Mouse (Mus musculus): Measurements from ENCODE around the gene Shld1. TPM values are rescaled to one million over a fixed set of nuclear protein-coding genes. Genes with fewer than 3 reads are reported as not detected.

Shld1 gene
- total RNA-seq, 2 experiments from 2014 or later, result 10.2 to 10.9 TPM

- intact Hi-C loops (cut with DNase I), result no loop called here
- peak; percentile 62 to 68 for DNase-seq (ENCODE audit: low spot score in 2 of 2)
Observed at GRCm38 (mm10) chr2:132689569-132690231, 3.0 kb downstream of the Shld1 start.

- intact Hi-C loops (cut with DNase I), result no loop called here
- DNase-seq (ENCODE audit: low spot score in 2 of 2), result no peak
Observed at GRCm38 (mm10) chr2:132691731-132692130, 5.0 kb downstream of the Shld1 start.

DNA sequence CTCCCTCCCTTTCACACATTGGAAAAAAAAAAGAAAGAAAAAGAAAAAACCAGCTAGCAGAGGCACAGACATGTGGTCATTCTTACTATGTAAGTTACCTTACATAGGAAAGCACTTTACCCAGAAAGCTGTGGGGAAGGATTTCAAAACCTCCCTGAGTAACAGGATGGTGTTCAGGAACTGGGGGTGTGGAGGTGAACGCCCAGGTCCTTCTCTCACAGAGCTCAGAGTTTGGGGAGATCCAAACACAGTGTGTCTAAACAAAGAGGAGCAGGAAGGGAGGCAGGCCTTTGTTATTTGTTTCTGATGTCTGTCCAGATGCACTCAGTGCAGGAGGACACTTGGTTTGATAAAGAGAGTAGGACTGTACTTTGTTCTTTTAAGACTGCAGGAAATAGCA, 5.6 kb downstream of the Shld1 start:
- no peak for DNase-seq (ENCODE audit: low spot score in 2 of 2)

DNA sequence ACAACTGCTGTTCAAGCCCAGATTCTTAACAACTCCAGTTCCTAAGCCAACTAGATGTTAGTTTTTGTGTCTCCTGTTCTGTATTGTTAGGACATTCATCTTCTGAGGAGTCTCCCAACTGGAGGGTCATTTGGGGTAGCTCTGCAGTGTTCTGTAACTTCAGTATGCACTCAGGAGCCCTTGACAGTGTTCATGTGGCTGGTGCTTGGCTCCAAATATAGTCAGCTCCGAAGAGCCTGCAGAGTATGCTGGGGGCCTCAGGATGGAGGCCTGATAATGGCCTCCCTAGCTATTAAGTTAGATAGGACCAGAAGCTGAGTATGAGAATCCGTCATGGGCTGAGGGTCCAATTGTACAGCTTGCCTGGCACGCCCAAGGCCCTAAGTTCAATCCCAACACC, 7.2 kb downstream of the Shld1 start:
- intact Hi-C loops (cut with DNase I), result no loop called here
- DNase-seq (ENCODE audit: low spot score in 2 of 2), result no peak

More for the DNA sequence above, 5.6 kb downstream of the Shld1 start:
- intact Hi-C loops (cut with DNase I), result no loop called here

GRCm38 (mm10) chr2:132695358-132696093, 8.8 kb downstream of the Shld1 start:
- intact Hi-C loops (cut with DNase I), result no loop called here
- DNase-seq (ENCODE audit: low spot score in 2 of 2), result no peak

DNA sequence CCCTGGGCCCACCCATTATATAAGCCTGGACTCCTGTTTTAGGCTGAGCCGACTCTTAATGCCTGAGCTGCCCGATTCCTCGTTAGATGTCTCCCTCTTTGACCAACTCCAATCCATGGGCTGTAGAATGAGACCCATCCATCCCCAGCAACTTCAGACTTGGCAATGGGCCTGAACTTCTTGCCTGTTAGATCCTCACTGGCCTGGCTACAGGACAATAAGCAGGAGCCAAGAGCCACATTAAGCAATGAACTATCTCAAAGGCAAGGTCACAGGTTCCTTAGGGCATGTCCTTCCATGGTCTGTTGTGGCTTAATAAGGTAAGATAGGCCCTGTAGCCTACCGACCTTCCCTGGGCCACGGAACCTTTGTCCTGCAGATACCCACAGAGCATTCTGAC, 9.8 kb downstream of the Shld1 start:
- DNase-seq (ENCODE audit: low spot score in 2 of 2), result no peak
- intact Hi-C loops (cut with DNase I), result no loop called here

DNA sequence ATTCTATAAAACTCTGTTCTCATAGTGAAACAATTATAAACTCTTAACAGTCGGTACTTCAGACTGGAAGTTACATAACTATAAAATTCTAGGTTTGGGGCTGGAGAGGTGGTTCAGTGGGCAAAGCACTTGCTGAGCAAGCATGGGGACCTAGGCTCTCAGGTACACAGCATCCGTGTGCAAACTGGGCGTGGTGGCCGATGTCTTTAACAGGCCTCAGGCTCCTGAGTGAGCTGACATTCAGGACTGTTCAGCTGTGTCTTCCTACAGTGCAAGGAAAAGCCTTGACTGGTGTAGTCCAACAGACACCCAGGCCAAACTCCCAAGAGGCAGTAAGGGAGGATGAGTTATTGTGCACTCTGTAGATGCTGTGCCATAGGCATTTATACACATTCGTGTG, 10.5 kb downstream of the Shld1 start:
- intact Hi-C loops (cut with DNase I), result no loop called here

DNA sequence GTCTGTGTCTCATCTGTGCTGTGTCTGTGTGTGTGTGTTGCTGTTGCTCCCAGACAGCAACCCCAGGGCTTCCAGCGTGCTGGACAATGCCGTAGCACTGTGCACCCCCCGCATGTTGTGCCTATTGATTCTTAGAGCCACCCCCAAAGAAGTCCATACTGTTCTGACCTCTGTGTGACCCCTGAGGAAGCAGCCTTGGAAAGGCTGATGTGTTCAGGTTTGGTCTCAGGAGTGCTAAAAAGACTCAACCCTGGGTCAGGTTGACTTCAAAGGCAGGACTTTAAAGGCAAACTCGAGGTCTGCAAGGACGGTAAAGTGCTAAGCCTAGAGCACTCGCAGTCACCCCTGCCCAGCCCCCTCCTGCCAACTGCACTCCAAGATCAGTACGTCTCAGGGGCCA, 11.0 kb downstream of the Shld1 start:
- DNase-seq (ENCODE audit: low spot score in 2 of 2), result no peak

More for the DNA sequence above, 10.5 kb downstream of the Shld1 start:
- no peak for DNase-seq (ENCODE audit: low spot score in 2 of 2)

GRCm38 (mm10) chr2:132698420-132698819, 11.7 kb downstream of the Shld1 start:
- intact Hi-C loops (cut with DNase I), result no loop called here
- no peak for DNase-seq (ENCODE audit: low spot score in 2 of 2)

More for the DNA sequence above, 11.0 kb downstream of the Shld1 start:
- intact Hi-C loops (cut with DNase I), result no loop called here

DNA sequence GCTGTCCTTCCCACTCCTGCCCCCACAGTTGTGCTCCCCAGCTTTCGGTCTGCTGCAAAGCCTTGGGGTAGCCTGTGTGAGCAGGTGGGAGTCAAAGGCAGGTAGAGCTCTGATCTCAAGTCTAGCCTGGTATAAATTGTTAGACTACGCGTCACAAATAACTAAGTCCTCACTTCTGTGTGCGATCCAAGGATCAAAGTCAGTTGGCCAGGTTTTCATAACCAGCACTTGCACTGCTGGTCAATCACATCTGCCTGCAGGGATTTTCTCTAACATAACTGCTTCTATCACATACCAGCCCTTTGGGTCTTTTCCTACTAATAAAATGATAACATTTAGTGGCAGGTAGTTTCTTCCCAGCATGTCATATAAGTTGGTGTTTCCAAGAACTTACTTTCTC, 14.2 kb downstream of the Shld1 start:
- DNase-seq (ENCODE audit: low spot score in 2 of 2), result no peak
- intact Hi-C loops (cut with DNase I), result loop anchor here (2.0 to 5.0 kb wide), 2 partner anchors 124 to 184 kb away; no protein-coding TSS in a partner anchor

DNA sequence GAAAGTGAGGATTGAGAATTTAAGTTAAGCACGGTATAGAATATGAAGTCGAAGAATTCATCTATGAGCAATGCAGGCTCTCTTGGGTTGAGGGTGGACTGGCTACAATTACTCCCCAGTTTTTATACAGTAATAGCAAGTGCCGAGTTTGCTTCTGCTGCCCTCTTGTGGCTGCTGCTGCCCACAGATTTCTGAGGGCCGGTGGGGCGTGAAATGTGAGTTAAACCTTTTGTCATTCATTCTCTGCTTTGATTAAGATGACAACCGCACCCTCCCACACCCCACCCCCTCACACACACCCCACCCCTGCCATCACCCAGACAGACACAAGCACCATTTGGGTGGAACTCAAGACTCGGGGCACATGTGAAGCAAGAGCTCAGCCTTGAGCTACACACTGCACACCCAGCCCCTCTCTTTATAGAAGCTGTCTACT, 14.7 kb downstream of the Shld1 start:
- intact Hi-C loops (cut with DNase I), result loop anchor here (2.0 to 5.0 kb wide), 2 partner anchors 124 to 185 kb away; no protein-coding TSS in a partner anchor
- DNase-seq (ENCODE audit: low spot score in 2 of 2), result peak; percentile 48 to 74

- intact Hi-C loops (cut with DNase I), result no loop called here
- no peak for DNase-seq (ENCODE audit: low spot score in 2 of 2)
Observed at GRCm38 (mm10) chr2:132705251-132705992, 18.7 kb downstream of the Shld1 start.

- DNase-seq (ENCODE audit: low spot score in 2 of 2), result no peak
- intact Hi-C loops (cut with DNase I), result no loop called here
Observed at GRCm38 (mm10) chr2:132706309-132706708, 19.6 kb downstream of the Shld1 start.

DNA sequence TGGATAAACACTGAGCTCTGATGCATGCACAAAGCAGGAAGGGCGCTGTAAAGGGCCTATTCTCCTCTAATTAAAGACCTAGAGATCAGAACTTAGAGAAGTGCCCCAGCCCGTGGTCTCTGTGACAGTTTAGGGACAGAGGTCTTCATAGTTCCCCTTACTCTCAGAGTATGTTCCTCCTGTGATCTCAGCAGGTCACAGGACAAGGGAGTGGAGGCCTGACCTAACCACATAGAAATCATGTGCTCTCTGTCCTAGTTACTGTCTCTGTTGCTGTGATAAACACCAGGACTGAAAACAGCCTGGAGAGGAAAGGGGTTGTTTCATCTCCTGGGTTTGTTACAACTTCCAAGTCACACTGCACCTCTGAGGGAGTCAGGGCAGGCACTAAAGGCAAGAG, 23.8 kb downstream of the Shld1 start:
- intact Hi-C loops (cut with DNase I), result no loop called here
- no peak for DNase-seq (ENCODE audit: low spot score in 2 of 2)

- intact Hi-C loops (cut with DNase I), result no loop called here
- no peak for DNase-seq (ENCODE audit: low spot score in 2 of 2)
Observed at GRCm38 (mm10) chr2:132712061-132712460, 25.3 kb downstream of the Shld1 start.

GRCm38 (mm10) chr2:132714522-132714921, 27.8 kb downstream of the Shld1 start:
- DNase-seq (ENCODE audit: low spot score in 2 of 2), result no peak
- intact Hi-C loops (cut with DNase I), result no loop called here

GRCm38 (mm10) chr2:132714946-132715345, 28.2 kb downstream of the Shld1 start:
- DNase-seq (ENCODE audit: low spot score in 2 of 2), result no peak
- intact Hi-C loops (cut with DNase I), result no loop called here

- intact Hi-C loops (cut with DNase I), result loop anchor here (2.0 kb wide), 1 partner anchor 65 kb away; the partner anchor contains the start of gene Chgb
- no peak for DNase-seq (ENCODE audit: low spot score in 2 of 2)
Observed at GRCm38 (mm10) chr2:132715421-132716070, 28.8 kb downstream of the Shld1 start.

DNA sequence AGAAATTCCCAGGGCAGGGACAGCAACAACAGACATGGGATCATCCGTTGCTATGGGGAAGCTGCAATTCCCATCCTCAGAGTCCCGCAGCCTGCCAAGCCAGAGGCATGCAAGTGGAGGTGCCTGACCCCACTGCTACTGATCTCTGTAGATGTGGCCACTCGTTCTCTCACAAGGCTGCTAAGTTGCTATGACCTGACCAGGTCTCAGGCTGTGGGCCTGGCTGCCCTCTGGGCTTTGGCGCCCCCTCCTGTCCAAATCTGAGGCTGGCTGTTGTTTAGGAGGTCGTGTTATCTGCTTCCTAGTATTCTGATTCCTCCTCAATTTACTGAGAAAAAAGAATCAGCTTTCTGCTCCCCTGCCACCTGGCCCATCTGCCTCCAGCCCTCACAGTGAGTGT, 29.4 kb downstream of the Shld1 start:
- DNase-seq (ENCODE audit: low spot score in 2 of 2), result no peak

More for the DNA sequence above, 29.4 kb downstream of the Shld1 start:
- intact Hi-C loops (cut with DNase I), result loop anchor here (2.0 kb wide), 1 partner anchor 65 kb away; the partner anchor contains the start of gene Chgb

Measured in left cerebral cortex, postnatal 36 days (tissue).